Mouse (Mus musculus) left cerebral cortex, adult 18-20 months (tissue): ENCODE data around the gene Gm20816. TPM values are rescaled to one million over a fixed set of nuclear protein-coding genes. Genes with fewer than 3 reads are reported as not detected.
"Not testable (repeated sequence)": the region's sequence is repeated elsewhere in the genome, so short reads cannot be mapped to it uniquely, and the experiment has no call there.

Experiments used
- DNase-seq, 2 experiments: peaks; one replicate each; pipeline ENCODE4 v3.0.0; 2021 to 2022; ENCODE audit warnings: low spot score in 2 of 2, mixed read lengths in 1 of 2
- long read RNA-seq, 2 experiments: library from polyadenylated mRNA; stranded (forward); transcript quantifications; one replicate each; pipeline ENCODE4 v2.0.0; 2021
- total RNA-seq, 2 experiments: library from RNA; stranded (reverse); gene quantifications; 2 replicates each; pipeline ENCODE4 v1.2.3; 2021

Gm20816 gene
- total RNA-seq, result not detected
- long read RNA-seq, experiment 1, result 0 reads
- long read RNA-seq, experiment 2, result 0 reads

GRCm38 (mm10) chrY:68537655-68538054, at the start of gene Gm20816:
Gene Gm20816 (plus strand): TSS chrY:68537955.
- not testable (repeated sequence) for DNase-seq

Other genes with a start within 250 kb of the Gm20816 start
- not detected for gene Gm20937, start 243.1 kb upstream of the Gm20816 start, total RNA-seq